Mouse (Mus musculus): ENCODE data around the gene Rftn1. TPM values are rescaled to one million over a fixed set of nuclear protein-coding genes. Genes with fewer than 3 reads are reported as not detected.

Rftn1 gene
- total RNA-seq, 1 experiment from 2014 or later, result 33.6 TPM

- ATAC-seq (replicated peaks in 1 of 2; ENCODE audit: insufficient read depth in 1 of 2, low FRiP score in 2 of 2, low TSS enrichment in 1 of 2, low read depth in 1 of 2, poor library complexity in 2 of 2, severe bottlenecking in 2 of 2), result no peak
Measured at GRCm38 (mm10) chr17:50067774-50068680, 122.4 kb downstream of the Rftn1 start.

- no peak for ATAC-seq (replicated peaks in 1 of 2; ENCODE audit: insufficient read depth in 1 of 2, low FRiP score in 2 of 2, low TSS enrichment in 1 of 2, low read depth in 1 of 2, poor library complexity in 2 of 2, severe bottlenecking in 2 of 2)
Measured at GRCm38 (mm10) chr17:50066822-50067713, 123.4 kb downstream of the Rftn1 start.

DNA sequence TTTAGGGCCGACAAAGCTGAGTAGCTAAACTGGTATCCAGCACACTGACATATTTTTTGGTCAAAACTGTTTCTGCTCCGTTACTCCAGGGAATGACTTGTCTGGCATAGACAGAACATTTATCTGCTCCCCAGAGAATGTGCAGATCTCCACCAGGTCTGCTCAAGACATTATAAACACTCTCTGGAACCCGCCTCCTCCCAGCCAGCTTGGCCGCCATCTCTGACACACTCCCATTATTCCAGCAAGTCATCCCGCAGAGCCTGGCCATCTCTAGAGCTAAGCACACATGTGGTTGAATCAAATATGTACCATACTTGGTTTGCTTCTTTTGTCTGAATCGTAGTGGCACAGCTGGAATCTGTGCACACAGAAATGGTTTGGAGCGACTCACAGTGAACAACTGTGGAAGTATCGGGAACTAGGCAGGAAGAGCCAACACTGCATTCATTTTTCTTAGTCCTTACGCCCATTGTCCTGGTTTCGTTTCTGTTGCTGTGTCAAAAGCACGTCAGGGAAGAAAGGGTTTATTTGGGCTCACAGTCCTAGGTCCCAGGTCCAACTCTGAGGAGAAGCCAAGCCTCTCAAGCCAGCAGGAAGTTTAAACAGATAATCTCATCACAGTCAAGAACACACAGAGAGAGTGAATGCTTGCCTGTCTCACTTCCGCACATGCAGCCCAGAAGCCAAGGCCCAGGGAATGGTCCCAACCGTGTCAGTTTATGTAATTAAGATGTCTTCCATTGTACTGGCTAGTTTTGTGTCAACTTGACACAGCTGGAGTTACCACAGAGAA, 126.4 kb downstream of the Rftn1 start:
- no peak for ATAC-seq (replicated peaks in 1 of 2; ENCODE audit: insufficient read depth in 1 of 2, low FRiP score in 2 of 2, low TSS enrichment in 1 of 2, low read depth in 1 of 2, poor library complexity in 2 of 2, severe bottlenecking in 2 of 2)

DNA sequence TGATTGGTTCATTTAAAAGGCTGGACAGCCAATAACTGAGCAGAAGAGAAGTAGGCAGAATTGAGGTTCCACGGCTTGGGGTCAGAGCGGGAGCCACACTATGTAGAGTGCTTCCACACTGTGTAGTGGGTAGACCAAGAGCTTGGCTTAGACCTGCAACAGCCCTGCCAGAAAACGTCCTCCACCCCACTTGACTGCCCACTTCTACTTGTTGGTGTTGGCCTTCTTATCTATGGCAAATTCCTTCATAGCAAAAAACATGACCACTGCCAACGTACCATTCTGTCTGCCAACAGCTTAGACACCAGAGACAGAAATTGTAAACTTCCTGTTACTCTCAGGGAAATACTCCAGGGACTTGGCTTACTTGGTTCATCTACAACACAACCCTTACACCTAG, 127.8 kb downstream of the Rftn1 start:
- no peak for ATAC-seq (replicated peaks in 1 of 2; ENCODE audit: insufficient read depth in 1 of 2, low FRiP score in 2 of 2, low TSS enrichment in 1 of 2, low read depth in 1 of 2, poor library complexity in 2 of 2, severe bottlenecking in 2 of 2)

DNA sequence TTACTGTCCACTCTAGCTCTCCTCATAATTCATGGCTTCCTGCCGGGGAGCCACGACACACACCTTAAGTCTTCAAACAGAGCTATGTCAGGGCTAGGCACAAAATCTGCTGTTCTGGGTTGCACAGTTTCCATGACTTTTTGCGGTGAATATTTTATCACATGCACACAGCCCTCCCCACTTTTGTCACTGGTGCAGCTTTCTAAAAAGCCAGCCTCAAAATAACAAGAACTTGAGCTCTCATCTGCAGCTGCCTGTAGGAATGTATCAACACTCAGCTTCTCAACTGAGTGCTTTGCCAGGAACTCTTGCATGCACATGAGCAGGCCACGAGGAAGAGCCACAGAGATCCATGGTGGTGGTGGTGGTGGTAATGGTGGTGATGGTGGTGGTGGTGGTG, 129.0 kb downstream of the Rftn1 start:
- ATAC-seq (replicated peaks in 1 of 2; ENCODE audit: insufficient read depth in 1 of 2, low FRiP score in 2 of 2, low TSS enrichment in 1 of 2, low read depth in 1 of 2, poor library complexity in 2 of 2, severe bottlenecking in 2 of 2), result no peak

DNA sequence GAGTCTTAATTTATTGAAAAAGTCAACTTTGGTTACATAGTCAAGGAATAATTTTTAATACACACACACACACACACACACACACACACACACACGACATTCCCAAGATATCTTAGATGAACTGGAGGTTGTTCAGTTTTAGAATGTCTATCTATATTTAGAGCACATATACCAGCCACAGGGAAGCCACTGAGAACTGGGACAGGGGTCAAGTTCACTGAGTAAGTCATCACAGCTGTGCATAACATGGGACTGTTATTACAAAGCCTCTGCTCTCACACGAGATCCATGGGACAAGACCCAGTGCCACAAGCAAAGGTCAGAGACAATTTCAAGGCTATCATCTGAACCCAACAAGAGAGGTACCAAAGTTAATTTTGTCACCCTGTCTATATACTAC, 130.3 kb downstream of the Rftn1 start:
- ATAC-seq (replicated peaks in 1 of 2; ENCODE audit: insufficient read depth in 1 of 2, low FRiP score in 2 of 2, low TSS enrichment in 1 of 2, low read depth in 1 of 2, poor library complexity in 2 of 2, severe bottlenecking in 2 of 2), result no peak

- no peak for ATAC-seq (replicated peaks in 1 of 2; ENCODE audit: insufficient read depth in 1 of 2, low FRiP score in 2 of 2, low TSS enrichment in 1 of 2, low read depth in 1 of 2, poor library complexity in 2 of 2, severe bottlenecking in 2 of 2)
Measured at GRCm38 (mm10) chr17:50059417-50059816, 131.1 kb downstream of the Rftn1 start.

DNA sequence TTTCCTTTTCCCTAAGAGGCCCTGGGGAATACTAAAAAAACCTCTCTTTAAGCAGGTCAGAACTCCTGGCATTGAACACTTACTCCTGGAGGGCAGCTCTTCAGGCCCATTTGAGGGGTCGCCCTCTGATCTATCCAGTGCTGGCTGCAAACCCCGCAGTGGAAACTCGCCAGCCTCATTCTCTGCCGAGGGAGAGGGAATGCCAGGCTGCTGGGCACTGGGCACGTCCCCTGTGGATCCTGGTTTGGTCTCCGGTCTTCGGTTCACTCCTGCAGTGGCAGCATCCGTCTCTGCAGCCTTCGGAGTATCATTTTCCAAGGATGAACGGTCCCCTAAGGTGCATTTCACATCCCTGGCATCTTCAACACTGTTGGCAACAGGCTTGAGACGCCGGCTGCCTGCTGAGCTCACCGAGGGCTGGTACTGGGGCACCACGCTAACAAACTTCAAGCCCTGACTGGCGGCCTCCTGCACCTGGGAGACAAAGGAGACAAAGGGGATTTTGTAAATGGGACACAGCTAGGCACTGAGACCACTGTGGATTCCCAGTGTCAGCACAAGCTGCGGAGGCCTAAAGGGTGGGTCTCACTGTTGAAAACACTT, 135.2 kb downstream of the Rftn1 start:
- no peak for ATAC-seq (replicated peaks in 1 of 2; ENCODE audit: insufficient read depth in 1 of 2, low FRiP score in 2 of 2, low TSS enrichment in 1 of 2, low read depth in 1 of 2, poor library complexity in 2 of 2, severe bottlenecking in 2 of 2)

- no peak for ATAC-seq (replicated peaks in 1 of 2; ENCODE audit: insufficient read depth in 1 of 2, low FRiP score in 2 of 2, low TSS enrichment in 1 of 2, low read depth in 1 of 2, poor library complexity in 2 of 2, severe bottlenecking in 2 of 2)
Measured at GRCm38 (mm10) chr17:50054586-50054985, 135.9 kb downstream of the Rftn1 start.

DNA sequence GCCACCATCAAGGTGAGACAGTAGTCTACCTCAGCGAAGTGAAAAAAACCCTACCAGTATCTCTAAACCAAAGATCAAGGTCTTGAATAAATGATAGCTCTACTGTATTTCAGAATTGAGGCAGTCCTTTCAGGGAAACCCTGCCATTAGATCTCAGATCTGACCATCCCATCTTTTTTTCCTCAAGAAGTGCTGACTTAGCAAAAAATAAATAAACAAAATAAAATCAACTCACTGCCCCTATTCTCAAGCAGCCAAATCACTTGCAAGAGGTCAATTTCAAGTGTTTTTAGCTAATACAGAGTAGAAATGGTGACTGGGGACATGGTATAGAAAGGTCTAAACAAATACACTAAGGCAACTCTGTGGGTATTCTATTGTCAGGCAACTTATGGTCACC, 136.5 kb downstream of the Rftn1 start:
- no peak for ATAC-seq (replicated peaks in 1 of 2; ENCODE audit: insufficient read depth in 1 of 2, low FRiP score in 2 of 2, low TSS enrichment in 1 of 2, low read depth in 1 of 2, poor library complexity in 2 of 2, severe bottlenecking in 2 of 2)

GRCm38 (mm10) chr17:50052741-50053468, 137.6 kb downstream of the Rftn1 start:
- ATAC-seq (replicated peaks in 1 of 2; ENCODE audit: insufficient read depth in 1 of 2, low FRiP score in 2 of 2, low TSS enrichment in 1 of 2, low read depth in 1 of 2, poor library complexity in 2 of 2, severe bottlenecking in 2 of 2), result no peak

GRCm38 (mm10) chr17:50050456-50050855, 140.0 kb downstream of the Rftn1 start:
- ATAC-seq (replicated peaks in 1 of 2; ENCODE audit: insufficient read depth in 1 of 2, low FRiP score in 2 of 2, low TSS enrichment in 1 of 2, low read depth in 1 of 2, poor library complexity in 2 of 2, severe bottlenecking in 2 of 2), result peak in 1 of 2 experiments; percentile 49; a peak in 1 of 4 replicates

- no peak for ATAC-seq (replicated peaks in 1 of 2; ENCODE audit: insufficient read depth in 1 of 2, low FRiP score in 2 of 2, low TSS enrichment in 1 of 2, low read depth in 1 of 2, poor library complexity in 2 of 2, severe bottlenecking in 2 of 2)
Measured at GRCm38 (mm10) chr17:50048209-50048608, 142.3 kb downstream of the Rftn1 start.

DNA sequence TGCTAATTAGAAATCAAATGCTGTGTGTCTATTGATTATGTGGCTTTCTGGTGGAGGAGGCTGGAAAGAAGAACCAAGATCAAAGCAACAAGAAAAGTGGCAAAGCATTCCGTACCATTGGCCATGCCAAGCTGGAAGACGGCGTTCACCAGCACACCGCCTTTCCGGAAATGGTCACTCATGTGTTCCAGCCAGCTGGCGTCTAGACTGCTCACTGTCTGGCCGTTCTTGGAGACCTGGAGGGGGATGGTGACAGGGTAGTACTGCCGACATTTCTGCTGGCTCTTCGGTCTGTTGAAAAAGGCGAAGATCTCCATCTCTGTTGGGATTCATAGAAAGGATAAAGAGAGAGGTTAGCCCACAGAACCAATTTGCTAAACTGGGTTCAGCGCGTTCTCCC, 143.3 kb downstream of the Rftn1 start:
- ATAC-seq (replicated peaks in 1 of 2; ENCODE audit: insufficient read depth in 1 of 2, low FRiP score in 2 of 2, low TSS enrichment in 1 of 2, low read depth in 1 of 2, poor library complexity in 2 of 2, severe bottlenecking in 2 of 2), result no peak

DNA sequence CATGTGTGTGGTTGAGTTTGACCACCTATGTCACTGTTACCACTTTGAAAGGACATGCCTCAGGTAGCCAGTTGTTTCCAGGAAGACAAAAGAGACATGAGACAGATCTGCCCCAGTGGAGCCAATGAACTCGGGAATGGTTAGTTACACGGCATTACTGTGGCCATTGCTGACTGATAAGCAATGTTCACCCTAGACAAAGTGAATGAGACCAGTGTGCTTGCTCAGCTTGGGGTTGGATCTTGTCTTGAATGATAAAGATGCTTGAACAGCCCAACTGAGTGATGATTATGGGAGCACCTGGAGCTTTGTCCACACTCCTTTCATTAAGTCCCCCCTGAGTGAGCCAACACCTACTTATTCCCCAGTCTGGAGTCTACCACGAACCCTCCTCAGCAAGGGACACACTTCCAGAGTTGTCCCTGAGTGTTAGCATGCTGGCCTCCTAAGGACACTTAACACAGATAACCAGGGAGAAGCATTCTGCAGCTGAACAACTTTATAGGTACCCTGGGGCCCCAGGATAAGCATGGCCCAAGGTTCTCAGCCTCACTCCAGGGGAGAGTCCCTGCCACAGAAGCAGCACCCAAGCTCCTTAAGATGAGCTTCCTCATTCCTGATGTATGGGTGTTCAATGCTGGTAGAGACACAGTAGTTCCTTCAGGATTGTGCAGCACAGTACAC, 149.6 kb downstream of the Rftn1 start:
- ATAC-seq (replicated peaks in 1 of 2; ENCODE audit: insufficient read depth in 1 of 2, low FRiP score in 2 of 2, low TSS enrichment in 1 of 2, low read depth in 1 of 2, poor library complexity in 2 of 2, severe bottlenecking in 2 of 2), result no peak

Measured in hematopoietic stem cell, adult 5-6 weeks (primary cell).